Mouse (Mus musculus) natural killer cell, adult 2 months (primary cell): Measurements from ENCODE around the gene Zfpl1.

Source experiments
- DNase-seq, 2 experiments: peaks; one replicate each; pipeline ENCODE4 v3.0.0; 2022; ENCODE audit warnings: low spot score in 2 of 2

Zfpl1 gene

DNA sequence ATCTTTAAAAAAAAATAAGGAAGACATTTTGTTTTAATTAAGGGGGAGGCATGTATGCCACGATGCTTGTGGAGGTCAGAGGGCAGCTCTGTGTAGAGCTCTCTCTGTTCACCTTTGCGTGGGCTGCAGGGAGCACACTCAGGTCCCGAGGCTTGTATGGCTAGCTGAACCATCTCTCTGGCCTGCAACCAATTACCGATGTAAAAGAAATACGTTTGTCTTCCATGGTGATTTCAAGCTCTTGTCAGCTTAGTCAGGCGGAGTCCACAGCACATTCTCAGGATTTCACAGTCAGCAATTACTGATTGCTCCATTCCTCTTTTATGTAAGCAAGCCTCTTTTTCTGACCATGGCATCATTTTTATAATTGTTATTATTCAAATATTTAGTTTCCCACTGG, 16.4 kb upstream of the Zfpl1 start:
- DNase-seq: no peak

DNA sequence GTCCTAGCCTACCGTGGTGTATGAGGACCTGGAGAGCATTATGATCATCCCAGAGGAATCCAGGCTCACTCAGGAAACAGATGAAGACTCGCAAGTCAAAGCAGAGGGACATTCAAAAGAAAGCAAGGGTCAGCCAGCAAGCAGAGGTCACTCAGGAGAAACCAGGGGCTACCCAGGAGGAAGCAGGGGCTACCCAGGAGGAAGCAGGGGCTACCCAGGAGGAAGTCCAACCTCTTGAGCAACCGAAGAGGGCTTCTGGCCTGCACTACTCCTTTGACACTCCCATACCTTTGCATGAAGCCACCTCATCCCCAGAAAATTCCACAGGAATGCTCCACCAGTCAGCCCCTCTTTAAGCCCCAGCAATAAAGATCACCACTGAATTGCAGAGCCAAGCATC, 13.1 kb upstream of the Zfpl1 start:
- no peak for DNase-seq

DNA sequence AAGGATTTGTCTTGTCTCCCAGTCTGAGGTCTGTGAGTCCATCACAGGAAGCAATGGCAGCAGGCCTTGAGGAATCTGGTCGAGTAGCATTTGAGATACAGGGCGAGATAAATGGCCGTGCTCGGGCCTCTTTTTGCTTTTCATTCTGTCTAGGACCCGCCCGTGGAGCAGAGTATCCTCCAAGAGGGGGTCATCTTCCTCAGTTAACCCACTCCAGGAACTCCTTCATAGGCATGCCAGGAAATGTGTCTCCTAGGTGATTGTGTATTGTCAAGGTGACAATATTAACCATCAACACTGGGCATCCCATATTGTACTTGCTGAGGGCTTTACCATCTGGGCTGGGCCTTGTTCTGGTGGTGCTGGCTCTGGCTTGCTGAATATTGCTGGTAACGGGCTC, 9.4 kb upstream of the Zfpl1 start, which contains the start of gene AC131692.1:
AC131692.1 (plus strand) TSS at position 301 of the 400 bp plus-strand sequence.
- no peak for DNase-seq

DNA sequence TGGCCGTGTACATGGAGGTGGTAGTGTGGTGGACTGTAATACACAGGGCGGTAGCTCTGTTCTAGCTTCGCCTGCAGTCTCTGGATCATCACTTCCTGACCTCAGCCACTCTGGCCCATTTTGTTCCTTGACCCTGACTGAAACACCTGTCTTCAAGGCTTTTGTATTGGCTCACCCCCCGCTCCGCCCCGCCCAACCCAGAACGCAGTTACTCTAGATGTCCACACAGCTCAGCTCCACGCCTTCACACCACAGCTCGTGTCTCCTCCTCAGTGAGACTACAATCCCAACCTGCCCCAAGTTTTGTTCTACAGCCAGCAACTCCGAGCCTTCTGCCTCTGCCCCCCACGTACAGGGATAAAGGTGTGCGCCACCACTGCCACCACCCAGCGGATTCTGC, 4.1 kb upstream of the Zfpl1 start:
- DNase-seq: no peak

DNA sequence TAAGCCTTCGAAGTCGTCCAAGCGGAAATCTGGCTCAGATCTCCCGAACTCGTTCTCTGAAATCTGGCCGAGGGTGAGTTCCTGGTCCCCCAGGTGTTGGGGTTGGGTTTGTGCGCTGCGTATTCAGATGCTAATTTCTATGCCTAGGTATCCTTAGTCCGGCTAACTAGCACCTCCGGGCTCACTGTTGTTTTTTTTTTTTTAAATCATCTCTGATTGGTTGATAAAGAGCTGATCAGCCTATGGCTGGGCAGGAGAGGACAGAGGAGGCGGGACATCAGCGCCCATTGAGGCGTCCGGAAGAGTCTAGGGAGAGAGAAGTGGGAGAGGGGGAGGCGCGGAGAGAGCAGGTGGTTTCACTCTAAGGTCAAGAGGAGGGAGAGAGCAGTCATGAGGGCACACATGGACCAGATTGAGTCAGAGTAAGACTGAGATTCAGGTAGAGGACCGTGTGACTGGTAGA, 692 bp upstream of the Zfpl1 start:
- DNase-seq: peak; percentile 49 to 57

DNA sequence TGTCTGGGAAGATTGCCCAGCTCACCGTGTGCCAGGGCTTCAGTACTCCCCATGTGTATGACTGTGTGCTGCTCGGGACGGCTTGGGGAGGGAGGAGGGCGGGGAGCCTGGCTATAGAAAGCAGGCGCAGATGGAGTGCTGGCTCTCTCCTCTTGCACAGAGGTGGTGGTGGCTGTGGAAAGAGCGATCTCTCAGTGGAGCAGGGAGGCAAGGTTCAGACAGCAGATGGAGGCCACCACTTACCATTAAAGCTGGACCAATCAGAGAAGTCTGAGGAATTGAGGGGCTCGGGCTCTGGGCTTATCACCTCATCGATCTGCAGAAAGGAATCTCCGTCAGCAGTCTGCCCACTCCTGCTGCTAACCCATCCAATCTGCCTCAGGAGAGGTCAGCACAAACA, 2.6 kb downstream of the Zfpl1 start, which contains the start of gene Gm28374:
Gm28374 (minus strand) TSS at position 101 of the 400 bp plus-strand sequence.
- no peak for DNase-seq

DNA sequence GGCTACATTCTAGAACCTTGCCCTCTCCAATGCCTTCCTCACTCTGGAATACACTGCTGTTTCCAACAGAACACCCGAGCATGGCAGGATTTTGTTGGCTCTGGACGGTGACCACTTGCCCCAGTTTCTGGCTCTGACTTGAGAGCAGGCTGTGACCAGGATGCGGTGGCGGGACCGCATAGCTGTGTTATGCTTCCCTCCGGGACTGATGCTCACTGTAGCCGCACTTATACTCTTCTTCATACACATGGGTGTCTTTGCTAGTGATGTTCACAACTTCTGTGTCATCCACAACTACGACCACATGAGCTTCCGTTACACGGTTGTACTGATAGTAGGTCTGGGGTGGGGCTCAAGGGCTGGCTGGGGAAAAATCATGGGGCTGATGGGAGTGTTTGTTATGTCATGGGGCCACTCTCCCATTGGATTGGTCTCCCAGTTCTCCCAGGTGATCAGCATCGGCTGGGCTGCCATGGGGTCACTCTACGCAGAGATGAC, 4.7 kb downstream of the Zfpl1 start, which contains the start of gene Tmem262:
Tmem262 (plus strand) TSS at position 51 of the 498 bp plus-strand sequence.
- DNase-seq: no peak

DNA sequence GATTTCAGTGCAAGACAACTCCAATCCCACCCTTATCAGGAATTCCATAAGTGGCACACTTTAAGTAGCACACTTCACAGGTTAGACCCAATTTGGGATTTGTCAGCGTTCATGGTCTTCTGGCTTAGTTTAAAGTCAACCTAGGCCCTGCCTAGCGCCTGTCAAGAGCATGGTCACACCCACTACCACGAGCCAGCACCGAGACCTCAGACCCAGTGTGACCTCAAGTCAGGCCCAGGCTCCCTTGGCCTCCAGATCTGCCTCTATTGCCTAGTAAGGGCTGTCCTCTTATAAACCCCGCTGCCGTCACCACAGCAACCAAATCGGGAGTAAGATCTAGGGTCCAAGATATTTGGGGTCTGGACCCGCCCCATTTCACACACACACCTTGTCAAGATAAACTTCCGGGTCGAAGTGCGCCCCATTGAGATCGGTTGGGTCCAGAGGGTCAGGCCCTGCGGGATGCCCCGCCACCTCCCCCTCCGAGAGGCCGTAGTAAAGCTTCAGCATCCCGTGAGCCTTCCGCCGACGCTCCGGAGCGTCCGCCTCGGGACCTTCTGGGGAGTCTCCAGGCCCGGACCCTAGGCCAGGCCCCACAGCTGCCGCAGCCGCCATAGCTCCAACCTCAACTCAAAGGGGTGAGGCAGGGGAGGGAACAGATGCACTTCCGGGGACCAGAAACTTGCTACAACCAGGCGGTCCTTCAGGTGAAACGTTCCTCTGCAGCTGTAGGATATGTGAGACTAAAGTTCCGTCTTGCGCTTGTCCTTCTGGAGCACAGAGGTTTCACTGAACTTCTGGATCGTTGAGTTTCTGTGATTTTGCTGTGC, 8.0 kb downstream of the Zfpl1 start, which contains the start of gene Vps51:
Vps51 (minus strand) TSS at position 668 of the 830 bp plus-strand sequence.
- peak; percentile 82 to 87 for DNase-seq

DNA sequence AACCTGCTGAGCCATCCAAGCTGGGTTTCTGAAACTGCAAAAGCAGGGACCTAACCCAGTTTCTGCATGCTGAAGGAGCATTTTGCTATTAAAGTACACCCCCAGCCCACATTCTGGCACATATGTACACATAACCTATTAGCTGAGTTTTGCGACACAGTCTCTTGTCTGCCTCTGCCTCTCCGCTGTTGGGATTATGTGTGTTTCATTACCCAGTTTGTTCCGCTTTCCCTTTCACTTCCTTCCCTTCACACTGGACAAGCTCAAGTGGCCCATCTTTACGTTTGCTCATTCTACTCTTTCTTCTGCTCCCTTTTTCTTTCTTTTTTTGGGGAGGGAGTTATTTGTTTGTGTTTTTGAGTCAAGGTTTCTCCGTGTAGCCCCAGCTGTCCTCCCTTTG, 10.9 kb downstream of the Zfpl1 start:
- DNase-seq: no peak

DNA sequence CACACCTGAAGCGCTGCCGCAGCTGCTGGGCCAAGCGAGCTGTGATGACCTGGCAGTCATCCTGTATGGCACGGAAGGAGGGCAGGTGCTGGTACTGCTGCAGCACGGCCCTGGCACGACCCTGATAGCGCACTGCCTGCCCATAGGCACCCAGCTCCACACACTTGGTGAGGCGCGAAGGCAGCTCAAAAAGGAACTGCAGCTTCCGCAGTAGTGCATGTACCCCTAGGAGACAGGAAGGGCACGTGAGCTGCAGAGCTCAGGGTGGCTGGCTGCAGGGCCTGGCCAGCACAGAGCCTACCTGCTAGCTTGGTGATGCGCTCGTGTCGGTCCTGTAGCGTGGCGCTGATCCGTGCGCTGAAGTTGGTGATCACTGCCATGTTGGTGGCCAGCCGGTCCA, 13.5 kb downstream of the Zfpl1 start:
- no peak for DNase-seq

DNA sequence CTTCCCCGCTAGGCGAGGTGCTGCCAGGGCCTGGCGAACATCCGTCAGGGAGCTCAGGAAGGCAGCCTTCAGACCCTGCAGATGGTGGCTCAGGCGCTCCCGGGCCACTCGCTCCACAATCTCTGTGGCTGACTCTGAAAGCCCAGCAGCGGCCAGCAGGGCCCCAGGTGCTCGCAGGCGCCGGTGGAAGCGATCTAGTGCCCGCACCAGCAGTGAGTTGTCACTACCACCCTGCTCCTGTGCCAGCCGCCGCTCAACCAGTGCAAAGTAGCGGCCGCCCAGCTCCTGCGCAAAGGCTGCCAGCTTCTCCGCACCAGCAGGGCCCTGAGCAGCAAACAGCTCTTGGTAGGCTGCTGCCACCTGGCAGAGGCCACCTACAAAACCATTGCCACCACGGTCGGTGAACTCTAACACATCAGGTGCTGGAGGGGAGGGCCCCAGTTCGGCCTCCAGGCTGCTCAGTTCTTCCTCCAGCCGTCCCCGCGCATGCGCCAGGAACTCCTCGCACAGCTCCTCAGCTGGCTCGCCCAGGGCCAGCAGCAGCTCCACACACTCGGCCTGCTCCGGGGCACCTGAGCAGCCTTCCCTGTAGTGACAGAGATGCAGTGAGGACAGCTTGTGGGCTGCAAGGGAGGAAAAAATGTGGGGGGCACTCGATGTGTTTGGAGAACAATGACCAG, 14.0 kb downstream of the Zfpl1 start:
- no peak for DNase-seq

DNA sequence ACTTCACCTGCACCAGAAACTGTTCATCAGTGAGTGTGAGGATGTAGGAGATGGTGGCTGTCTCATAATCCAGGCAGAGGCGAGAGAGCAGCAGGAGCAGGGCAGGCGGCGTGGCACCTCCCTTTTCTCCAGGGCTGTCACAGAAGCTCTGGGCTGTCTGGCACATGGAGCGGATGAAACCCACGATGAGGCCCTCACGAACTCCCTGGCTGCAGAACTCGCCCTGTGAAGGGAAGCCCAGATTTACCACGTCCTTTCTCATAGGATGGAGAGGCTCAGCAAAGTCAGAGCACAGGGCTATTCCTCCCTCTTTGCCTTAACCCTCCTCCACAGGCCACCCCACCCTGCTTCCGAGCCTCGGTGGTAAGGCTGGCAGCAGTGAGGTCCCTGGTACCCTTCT, 14.9 kb downstream of the Zfpl1 start:
- no peak for DNase-seq

DNA sequence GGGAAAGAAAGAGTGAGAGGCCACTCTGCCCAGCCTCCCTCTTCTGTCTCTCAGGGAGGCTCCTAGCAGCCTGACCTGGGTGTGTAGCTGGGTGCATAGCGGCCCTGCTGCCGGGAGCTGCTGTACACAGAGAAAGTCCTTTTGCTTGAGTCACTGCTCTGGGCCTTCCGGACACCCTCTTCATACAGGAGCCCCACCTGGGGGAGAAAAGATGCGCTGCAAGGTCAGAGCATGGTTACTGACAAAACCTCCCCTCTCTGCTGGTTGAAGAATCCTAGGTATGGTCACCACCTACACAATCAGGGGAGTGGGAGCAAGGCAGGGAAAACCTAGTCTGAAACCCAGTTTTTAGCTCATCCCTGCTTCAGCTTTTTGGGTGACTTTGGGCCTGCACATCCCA, 15.8 kb downstream of the Zfpl1 start:
- DNase-seq: no peak

DNA sequence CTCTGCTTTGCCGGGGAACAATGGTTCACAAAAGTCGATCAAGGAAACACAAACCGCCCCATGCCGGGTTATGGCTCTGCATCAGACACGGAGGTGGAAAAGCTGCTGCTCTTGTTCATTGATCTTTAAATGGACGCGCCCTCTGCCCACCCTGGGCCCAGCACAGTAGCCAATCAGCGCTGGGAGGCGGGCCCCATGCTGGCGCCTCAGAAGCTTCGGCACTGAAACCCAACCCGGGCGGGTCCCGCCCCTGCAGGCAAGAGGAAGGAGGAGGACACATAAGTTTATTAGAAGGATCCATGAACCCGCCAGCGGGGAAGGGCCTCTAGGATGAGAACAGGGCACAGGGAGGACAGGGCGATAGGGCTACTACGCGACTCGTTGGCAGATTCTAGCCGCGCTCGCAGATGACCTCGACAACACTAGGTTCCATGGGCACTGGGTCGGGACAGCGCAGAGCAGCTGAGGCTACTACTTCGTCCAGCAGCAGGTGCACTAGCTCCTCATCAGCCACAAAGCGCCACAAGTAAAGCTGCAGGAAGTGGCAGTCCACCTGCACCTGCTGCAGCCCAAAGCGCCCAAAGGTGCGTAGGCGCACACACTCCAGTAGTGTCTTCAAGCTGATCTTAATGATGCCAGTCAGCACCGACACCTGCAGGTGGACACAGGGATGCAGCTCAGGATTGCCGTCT, 16.9 kb downstream of the Zfpl1 start, which contains the start of gene Tm7sf2:
Tm7sf2 (minus strand) TSS at position 650 of the 692 bp plus-strand sequence.
- peak; percentile 73 to 82 for DNase-seq

DNA sequence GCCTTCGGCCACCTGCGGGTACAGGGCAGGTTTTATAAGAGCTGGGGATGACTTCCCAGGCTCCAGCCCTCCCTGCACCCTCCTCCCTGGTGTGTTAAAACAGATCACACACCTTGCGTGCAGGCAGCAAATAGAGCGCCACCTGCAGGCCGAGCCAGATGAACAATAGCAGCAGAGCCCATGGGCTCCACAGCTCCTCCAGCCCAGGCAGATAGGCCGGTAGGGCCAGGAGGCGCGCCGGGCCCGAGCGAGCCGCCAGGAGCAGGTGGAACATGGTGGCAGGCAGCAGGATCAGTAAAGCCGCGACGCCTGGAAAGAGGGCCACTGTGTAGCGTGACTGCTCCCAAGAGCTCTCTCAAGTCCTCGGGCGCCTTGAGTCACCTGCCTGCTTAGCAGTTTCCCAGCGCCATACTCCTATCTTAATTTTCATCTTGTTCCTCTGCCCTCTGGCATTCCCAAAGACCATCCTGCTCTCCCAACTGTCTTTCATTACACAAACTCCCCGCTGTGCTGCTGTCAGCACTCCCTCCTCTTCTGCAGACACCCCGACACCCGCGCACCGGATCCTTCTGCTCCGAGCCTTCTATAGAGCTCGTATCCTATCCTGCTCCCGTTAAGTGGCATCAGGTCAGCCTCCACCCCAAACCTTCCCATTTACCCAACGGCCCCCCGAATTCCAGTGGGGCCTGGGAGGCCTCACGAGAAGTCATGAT, 17.6 kb downstream of the Zfpl1 start:
- DNase-seq: peak; percentile 80 to 87

DNA sequence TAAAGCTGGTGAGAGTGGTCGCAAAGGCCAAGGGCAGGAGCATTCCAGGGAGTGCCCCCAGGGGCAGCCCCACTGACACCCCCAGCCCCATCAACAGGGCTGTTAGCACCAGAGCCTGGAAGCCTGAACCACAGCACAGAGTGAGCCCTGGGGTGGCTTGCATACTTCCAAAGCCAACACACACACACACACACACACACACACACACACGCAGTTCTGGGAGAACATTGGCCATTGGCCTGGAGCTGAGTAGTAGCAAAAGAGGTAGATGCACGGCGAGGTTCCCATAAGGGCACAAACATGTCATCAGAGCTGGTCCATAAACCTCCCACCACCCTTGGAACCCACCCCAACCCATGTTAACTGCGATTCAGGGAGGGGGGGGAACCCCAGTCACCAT, 18.2 kb downstream of the Zfpl1 start:
- DNase-seq: no peak

DNA sequence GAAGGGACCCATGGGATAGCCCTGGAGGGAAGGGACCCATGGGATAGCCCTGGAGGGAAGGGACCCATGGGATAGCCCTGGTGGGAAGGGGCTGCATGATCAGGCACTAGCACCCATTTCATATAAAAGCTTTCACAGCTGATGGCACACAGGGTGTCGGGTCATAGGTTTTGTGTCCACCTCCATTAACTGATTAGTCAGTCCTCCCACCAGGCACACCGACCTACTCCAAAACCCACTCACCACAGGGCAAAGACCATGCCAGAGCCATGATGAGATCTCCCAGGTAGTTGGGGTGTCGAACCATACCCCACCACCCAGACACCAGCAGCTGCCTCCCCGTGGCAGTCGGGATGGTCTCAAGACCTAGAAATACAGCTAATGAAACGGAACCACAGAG, 21.7 kb downstream of the Zfpl1 start:
- no peak for DNase-seq

DNA sequence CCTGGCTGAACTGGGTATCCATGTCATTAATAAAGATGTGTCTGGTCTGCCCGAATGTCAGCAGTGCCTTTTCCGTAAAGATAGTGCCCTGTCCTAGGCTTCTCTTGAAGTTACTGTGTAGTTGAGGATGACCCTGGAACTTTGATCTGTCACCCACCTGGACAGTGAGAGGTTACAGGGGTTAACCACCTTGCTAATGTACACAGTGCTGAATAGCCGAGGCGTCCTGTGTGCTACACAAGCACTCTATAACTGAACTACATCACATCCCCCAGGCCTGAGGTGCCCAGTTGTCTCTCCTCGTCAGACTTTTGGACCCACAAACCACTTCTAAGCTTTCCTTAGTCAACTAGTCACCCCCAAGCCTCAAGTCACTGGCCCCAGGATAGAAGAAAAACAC, 22.3 kb downstream of the Zfpl1 start:
- DNase-seq: no peak

DNA sequence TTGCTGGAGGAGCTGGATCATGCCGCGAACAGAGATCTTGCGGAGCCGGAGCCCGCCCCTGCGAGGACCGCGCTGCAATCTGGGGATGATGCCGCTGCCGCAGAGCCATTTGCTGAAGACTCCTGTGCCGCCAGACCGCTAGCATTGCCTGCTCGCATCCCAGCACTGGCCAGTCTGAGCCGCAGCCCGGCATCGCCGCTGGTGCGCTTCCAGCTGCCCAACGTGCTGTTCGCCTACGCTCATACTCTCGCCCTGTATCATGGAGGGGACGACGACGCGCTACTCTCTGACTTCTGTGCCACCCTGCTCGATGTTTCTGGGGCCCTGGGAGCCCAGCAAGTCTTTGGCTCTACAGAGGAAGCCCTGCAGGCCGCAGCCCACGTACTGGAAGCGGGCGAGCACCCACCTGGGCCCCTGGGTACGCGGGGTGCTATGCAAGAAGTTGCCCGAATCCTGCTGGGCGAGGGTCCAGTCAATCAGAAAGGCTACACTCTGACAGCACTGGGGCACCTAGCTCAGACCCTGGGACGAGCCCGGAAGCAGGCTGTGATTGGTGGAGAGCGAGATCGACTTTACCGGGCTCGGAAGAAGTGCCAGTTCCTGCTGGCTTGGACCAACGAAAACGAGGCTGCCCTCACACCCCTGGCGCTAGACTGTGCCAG, 23.0 kb downstream of the Zfpl1 start:
- peak; percentile 49 to 56 for DNase-seq

DNA sequence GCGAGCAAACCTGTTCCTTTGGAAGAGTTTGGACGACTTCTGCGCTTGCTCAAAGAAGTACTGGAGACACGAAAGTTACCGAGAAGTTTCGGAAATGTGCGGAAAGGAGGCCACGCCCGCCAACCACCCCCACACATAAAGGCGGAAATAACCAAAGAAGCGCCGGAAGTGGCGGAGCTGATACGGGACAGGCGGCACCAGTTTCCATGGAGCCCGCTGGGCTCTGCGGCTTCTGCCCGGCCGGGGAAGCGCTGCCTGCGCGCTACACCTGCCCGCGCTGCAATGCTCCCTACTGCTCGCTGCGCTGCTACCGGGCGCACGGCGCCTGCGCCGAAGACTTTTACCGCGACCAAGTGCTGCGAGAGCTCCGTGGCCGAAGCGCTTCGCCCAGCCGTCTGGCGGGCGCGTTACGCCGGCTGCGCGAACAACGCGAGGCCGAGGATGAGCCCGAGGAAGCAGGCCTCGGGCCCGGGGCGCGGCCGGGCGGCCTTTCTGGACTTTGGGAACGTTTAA, 23.7 kb downstream of the Zfpl1 start, which contains the start of gene Znhit2:
Znhit2 (plus strand) TSS at position 172 of the 513 bp plus-strand sequence.
- peak; percentile 92 to 93 for DNase-seq
